Mouse (Mus musculus): ENCODE results near the gene Pigc. TPM values are rescaled to one million over a fixed set of nuclear protein-coding genes. Genes with fewer than 3 reads are reported as not detected.

Pigc gene
- polyA plus RNA-seq, 1 experiment, result 10.2 TPM

GRCm38 (mm10) chr1:162006109-162006508 is 37.1 kb downstream of the Pigc start:
- Histone ChIP-seq H3K36me3 (ENCODE audit: control insufficient read depth, insufficient read depth, low read length) (no peaks in the 10 kb centered on the region), H3K27me3 (ENCODE audit: control insufficient read depth, insufficient read depth, low read length) (no peaks in the 10 kb centered on the region), H3K4me1 (ENCODE audit: control insufficient read depth, insufficient read depth, insufficient read length) (no peaks in the 10 kb centered on the region; the same call in 1 of the 2 replicates), H3K4me3 (ENCODE audit: extremely low read depth, insufficient read depth, insufficient read length) (no peak overlapping the region), H3K27ac (ENCODE audit: insufficient read depth, low read length) (no peak overlapping the region)
- no peak for DNase-seq (ENCODE audit: low read depth in 1 of 2, low spot score in 2 of 2)
- 70% methylated on average over 9 of the region's 9 CpGs for WGBS
- no peak for TF ChIP-seq CTCF (IDR thresholded peaks at IDR 0.05; ENCODE audit: extremely low read depth, insufficient read depth, insufficient read length, insufficient replicate concordance)
- no peak for TF ChIP-seq POLR2A (IDR thresholded peaks at IDR 0.05; ENCODE audit: low read depth, low read length)

DNA sequence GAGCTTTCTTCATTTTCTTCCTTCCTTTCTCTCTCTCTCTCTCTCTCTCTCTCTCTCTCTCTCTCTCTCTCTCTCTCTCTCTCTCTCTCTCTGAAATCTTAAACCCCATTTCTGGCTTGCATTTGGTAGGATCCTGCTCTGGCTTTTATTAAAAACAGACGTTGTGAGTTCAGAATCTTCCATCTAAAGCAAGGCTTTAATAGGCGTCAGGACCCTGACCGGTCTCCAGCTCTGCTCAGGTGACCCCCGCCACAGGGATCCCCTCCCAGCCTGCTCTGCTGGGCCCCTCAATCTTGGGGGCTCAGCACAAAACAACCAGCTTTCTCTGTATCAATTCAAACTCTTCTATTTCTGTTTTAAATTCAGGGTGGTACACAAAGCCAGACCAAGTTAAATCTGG is 39.2 kb downstream of the Pigc start:
- no peaks in the 10 kb centered on the region for H3K36me3 ChIP-seq (ENCODE audit: control insufficient read depth, insufficient read depth, low read length)
- TF ChIP-seq CTCF (IDR thresholded peaks at IDR 0.05; ENCODE audit: extremely low read depth, insufficient read depth, insufficient read length, insufficient replicate concordance) (no peak), POLR2A (IDR thresholded peaks at IDR 0.05; ENCODE audit: low read depth, low read length) (no peak)
- no peak overlapping the region for H3K27ac ChIP-seq (ENCODE audit: insufficient read depth, low read length)
- no peaks in the 10 kb centered on the region; the same call in 1 of the 2 replicates for H3K4me1 ChIP-seq (ENCODE audit: control insufficient read depth, insufficient read depth, insufficient read length)
- H3K4me3 ChIP-seq (ENCODE audit: extremely low read depth, insufficient read depth, insufficient read length), result no peak overlapping the region
- H3K27me3 ChIP-seq (ENCODE audit: control insufficient read depth, insufficient read depth, low read length), result no peaks in the 10 kb centered on the region
- no peak for DNase-seq (ENCODE audit: low read depth in 1 of 2, low spot score in 2 of 2)
- 79% methylated on average over 4 of the region's 4 CpGs for WGBS

GRCm38 (mm10) chr1:162008631-162009067 is 39.7 kb downstream of the Pigc start:
- Histone ChIP-seq H3K27ac (ENCODE audit: insufficient read depth, low read length) (no peak overlapping the region), H3K4me1 (ENCODE audit: control insufficient read depth, insufficient read depth, insufficient read length) (no peaks in the 10 kb centered on the region; the same call in 1 of the 2 replicates), H3K36me3 (ENCODE audit: control insufficient read depth, insufficient read depth, low read length) (no peaks in the 10 kb centered on the region), H3K4me3 (ENCODE audit: extremely low read depth, insufficient read depth, insufficient read length) (no peak overlapping the region), H3K27me3 (ENCODE audit: control insufficient read depth, insufficient read depth, low read length) (no peaks in the 10 kb centered on the region)
- no peak for TF ChIP-seq CTCF (IDR thresholded peaks at IDR 0.05; ENCODE audit: extremely low read depth, insufficient read depth, insufficient read length, insufficient replicate concordance)
- TF ChIP-seq POLR2A (IDR thresholded peaks at IDR 0.05; ENCODE audit: low read depth, low read length), result no peak
- WGBS, result 62% methylated on average over 8 of the region's 8 CpGs
- no peak for DNase-seq (ENCODE audit: low read depth in 1 of 2, low spot score in 2 of 2)

- no peak for TF ChIP-seq POLR2A (IDR thresholded peaks at IDR 0.05; ENCODE audit: low read depth, low read length)
- WGBS, result 83% methylated on average over 8 of the region's 8 CpGs
Observed at GRCm38 (mm10) chr1:162009086-162009485, 40.1 kb downstream of the Pigc start.

GRCm38 (mm10) chr1:162011523-162012245 is 42.7 kb downstream of the Pigc start:
- WGBS, result 55% methylated on average over 16 of the region's 16 CpGs

More at GRCm38 (mm10) chr1:162009086-162009485, 40.1 kb downstream of the Pigc start:
- Histone ChIP-seq H3K27ac (ENCODE audit: insufficient read depth, low read length) (no peak overlapping the region), H3K36me3 (ENCODE audit: control insufficient read depth, insufficient read depth, low read length) (no peaks in the 10 kb centered on the region), H3K27me3 (ENCODE audit: control insufficient read depth, insufficient read depth, low read length) (no peaks in the 10 kb centered on the region), H3K4me1 (ENCODE audit: control insufficient read depth, insufficient read depth, insufficient read length) (no peaks in the 10 kb centered on the region; the same call in 1 of the 2 replicates), H3K4me3 (ENCODE audit: extremely low read depth, insufficient read depth, insufficient read length) (no peak overlapping the region)
- DNase-seq (ENCODE audit: low read depth in 1 of 2, low spot score in 2 of 2), result no peak

GRCm38 (mm10) chr1:162013561-162013960 is 44.6 kb downstream of the Pigc start:
- H3K4me1 ChIP-seq (ENCODE audit: control insufficient read depth, insufficient read depth, insufficient read length), result no peaks in the 10 kb centered on the region
- WGBS, result 74% methylated on average over 4 of the region's 4 CpGs
- no peaks in the 10 kb centered on the region for H3K27me3 ChIP-seq (ENCODE audit: control insufficient read depth, insufficient read depth, low read length)
- H3K27ac ChIP-seq (ENCODE audit: insufficient read depth, low read length), result no peak overlapping the region
- H3K4me3 ChIP-seq (ENCODE audit: extremely low read depth, insufficient read depth, insufficient read length), result no peak overlapping the region
- H3K36me3 ChIP-seq (ENCODE audit: control insufficient read depth, insufficient read depth, low read length), result no peaks in the 10 kb centered on the region
- DNase-seq (ENCODE audit: low read depth in 1 of 2, low spot score in 2 of 2), result no peak
- TF ChIP-seq CTCF (IDR thresholded peaks at IDR 0.05; ENCODE audit: extremely low read depth, insufficient read depth, insufficient read length, insufficient replicate concordance) (no peak), POLR2A (IDR thresholded peaks at IDR 0.05; ENCODE audit: low read depth, low read length) (no peak)

More at GRCm38 (mm10) chr1:162011523-162012245, 42.7 kb downstream of the Pigc start:
- H3K4me3 ChIP-seq (ENCODE audit: extremely low read depth, insufficient read depth, insufficient read length), result no peak overlapping the region
- no peak for DNase-seq (ENCODE audit: low read depth in 1 of 2, low spot score in 2 of 2)
- H3K27ac ChIP-seq (ENCODE audit: insufficient read depth, low read length), result no peak overlapping the region
- H3K27me3 ChIP-seq (ENCODE audit: control insufficient read depth, insufficient read depth, low read length), result no peaks in the 10 kb centered on the region
- TF ChIP-seq POLR2A (IDR thresholded peaks at IDR 0.05; ENCODE audit: low read depth, low read length) (no peak), CTCF (IDR thresholded peaks at IDR 0.05; ENCODE audit: extremely low read depth, insufficient read depth, insufficient read length, insufficient replicate concordance) (no peak)
- no peaks in the 10 kb centered on the region for H3K4me1 ChIP-seq (ENCODE audit: control insufficient read depth, insufficient read depth, insufficient read length)
- no peaks in the 10 kb centered on the region for H3K36me3 ChIP-seq (ENCODE audit: control insufficient read depth, insufficient read depth, low read length)

DNA sequence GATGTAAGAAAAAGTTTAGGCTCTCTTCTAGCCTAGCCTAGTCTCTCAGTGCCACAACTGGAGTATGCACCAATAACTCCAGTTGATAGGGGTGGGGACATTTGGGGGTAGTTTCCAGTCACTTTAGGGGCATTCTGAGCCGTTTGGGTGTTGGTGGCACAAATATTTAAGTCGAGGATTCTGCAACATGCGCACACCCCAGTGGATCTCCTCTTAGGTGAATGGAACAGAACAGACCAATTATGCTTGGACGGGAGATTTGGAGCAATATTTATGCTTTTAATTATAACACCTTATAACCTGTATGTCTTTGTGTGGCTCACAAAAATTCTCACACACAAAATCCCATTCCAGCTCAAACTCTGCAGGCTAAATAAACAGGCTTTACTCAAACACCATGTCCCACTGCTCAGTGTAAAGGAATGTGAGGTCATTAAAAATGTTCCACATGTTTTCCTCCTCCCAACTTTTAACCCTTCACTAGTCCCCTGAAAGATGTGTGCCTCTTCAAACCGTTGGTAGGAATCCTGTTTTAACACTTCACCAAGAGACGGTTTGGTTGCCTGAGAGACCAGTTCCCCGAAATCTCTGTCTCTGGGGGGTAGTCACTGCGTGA is 46.4 kb downstream of the Pigc start:
- no peaks in the 10 kb centered on the region for H3K36me3 ChIP-seq (ENCODE audit: control insufficient read depth, insufficient read depth, low read length)
- WGBS, result 70% methylated on average over 8 of the region's 8 CpGs
- no peaks in the 10 kb centered on the region for H3K4me1 ChIP-seq (ENCODE audit: control insufficient read depth, insufficient read depth, insufficient read length)
- no peaks in the 10 kb centered on the region for H3K27me3 ChIP-seq (ENCODE audit: control insufficient read depth, insufficient read depth, low read length)
- H3K4me3 ChIP-seq (ENCODE audit: extremely low read depth, insufficient read depth, insufficient read length), result no peak overlapping the region
- TF ChIP-seq POLR2A (IDR thresholded peaks at IDR 0.05; ENCODE audit: low read depth, low read length) (no peak), CTCF (IDR thresholded peaks at IDR 0.05; ENCODE audit: extremely low read depth, insufficient read depth, insufficient read length, insufficient replicate concordance) (no peak)
- no peak for DNase-seq (ENCODE audit: low read depth in 1 of 2, low spot score in 2 of 2)
- H3K27ac ChIP-seq (ENCODE audit: insufficient read depth, low read length), result no peak overlapping the region
